Mouse (Mus musculus): ENCODE data around the gene Wdr74. TPM values are rescaled to one million over a fixed set of nuclear protein-coding genes. Genes with fewer than 3 reads are reported as not detected.

Gene Wdr74
- total and polyA plus RNA-seq, 3 experiments, result 208 to 803 (median 208) TPM

- DNase-seq (ENCODE audit: low read depth, low spot score), result peak; percentile 98
- peak; percentile 95 for TF ChIP-seq USF1 (IDR thresholded peaks at IDR 0.05; ENCODE audit: low read depth, low read length)
- 0 out of 2 replicates have a peak, but pooled peaks have one; percentile 27 for TF ChIP-seq ZNF384 (IDR thresholded peaks at IDR 0.05; ENCODE audit: low read depth, low read length)
- 0 out of 2 replicates have a peak, but pooled peaks have one; percentile 50 for TF ChIP-seq MAZ (IDR thresholded peaks at IDR 0.05; ENCODE audit: low read depth, low read length)
- TF ChIP-seq SIN3A (IDR thresholded peaks at IDR 0.05; ENCODE audit: low read length), result peak; percentile 94
- peak; percentile 91 for TF ChIP-seq MAX (IDR thresholded peaks at IDR 0.05; ENCODE audit: low read length)
- no peak for TF ChIP-seq ZC3H11A (IDR thresholded peaks at IDR 0.05; ENCODE audit: low read depth, low read length)
- TF ChIP-seq NELFE (IDR thresholded peaks at IDR 0.05; ENCODE audit: low read depth, low read length), result peak; percentile 67
- TF ChIP-seq MEF2A (IDR thresholded peaks at IDR 0.05; ENCODE audit: extremely low read depth, insufficient replicate concordance, low read depth, low read length, poor library complexity, severe bottlenecking), result no peak
- no peak for TF ChIP-seq TAL1 (IDR thresholded peaks at IDR 0.05; ENCODE audit: low read length)
- peak; percentile 79 to 93 for TF ChIP-seq USF2 (IDR thresholded peaks at IDR 0.05; ENCODE audit: borderline replicate concordance in 1 of 2, insufficient read depth in 1 of 2, low read depth in 1 of 2, low read length in 2 of 2)
- peak; percentile 65 to 80; a peak in 3 of 4 replicates for TF ChIP-seq POLR2A (IDR thresholded peaks at IDR 0.05; ENCODE audit: control insufficient read depth in 1 of 2, insufficient read depth in 1 of 2, low read depth in 1 of 2, low read length in 2 of 2, poor library complexity in 1 of 2)
- peak; percentile 93 for TF ChIP-seq MXI1 (IDR thresholded peaks at IDR 0.05; ENCODE audit: low read depth, low read length)
- TF ChIP-seq MYB (IDR thresholded peaks at IDR 0.05; ENCODE audit: low read depth, low read length), result no peak
- TF ChIP-seq UBTF (IDR thresholded peaks at IDR 0.05; ENCODE audit: borderline replicate concordance, insufficient read depth, low read depth, low read length), result no peak
- no peak; the same call in 1 of the 2 replicates for TF ChIP-seq E2F4 (IDR thresholded peaks at IDR 0.05; ENCODE audit: borderline replicate concordance, low read depth, low read length)
- TF ChIP-seq RCOR1 (IDR thresholded peaks at IDR 0.05; ENCODE audit: low read depth, low read length), result no peak
- TF ChIP-seq ZMIZ1 (IDR thresholded peaks at IDR 0.05; ENCODE audit: low read depth, low read length), result peak; percentile 82
- TF ChIP-seq TCF12 (IDR thresholded peaks at IDR 0.05; ENCODE audit: low read depth, low read length), result peak; percentile 38; the same call in 1 of the 2 replicates
- peak; percentile 97 for TF ChIP-seq BHLHE40 (IDR thresholded peaks at IDR 0.05; ENCODE audit: borderline replicate concordance, low read depth, low read length)
- peak; percentile 98 for TF ChIP-seq TBP (IDR thresholded peaks at IDR 0.05; ENCODE audit: low read depth, low read length)
- TF ChIP-seq HCFC1 (IDR thresholded peaks at IDR 0.05; ENCODE audit: low read depth, low read length), result peak; percentile 81
- TF ChIP-seq ELF1 (IDR thresholded peaks at IDR 0.05; ENCODE audit: low read depth, low read length), result 0 out of 2 replicates have a peak, but pooled peaks have one; percentile 16
- TF ChIP-seq POLR2AphosphoS2 (IDR thresholded peaks at IDR 0.05; ENCODE audit: low read length), result peak; percentile 53; the same call in 1 of the 2 replicates
- peak; percentile 75 for TF ChIP-seq MYC (IDR thresholded peaks at IDR 0.05; ENCODE audit: low read depth, low read length)
- TF ChIP-seq NRF1 (IDR thresholded peaks at IDR 0.05; ENCODE audit: insufficient read depth, low read depth, low read length, poor library complexity, severe bottlenecking), result no peak
- no peaks in the 10 kb centered on the region for H3K27me3 ChIP-seq (ENCODE audit: control insufficient read depth in 1 of 2, insufficient read depth in 2 of 2, low read length in 2 of 2)
- no peaks in the 10 kb centered on the region for H3K9me3 ChIP-seq (replicated peaks; ENCODE audit: insufficient read depth, low read length)
- H3K4me3 ChIP-seq (ENCODE audit: control insufficient read depth in 1 of 2, insufficient read depth in 1 of 2, low read depth in 2 of 2, low read length in 2 of 2), result peak within 1 kb of the TSS; percentile 72 to 73
- H3K9ac ChIP-seq (ENCODE audit: control insufficient read depth, low read depth, low read length, poor library complexity, severe bottlenecking), result peak within 1 kb of the TSS; percentile 72
- H3K79me2 ChIP-seq (ENCODE audit: control insufficient read depth, insufficient read depth, low read length, poor library complexity), result no peaks in the 10 kb centered on the region; the same call in 1 of the 2 replicates
- H3K27ac ChIP-seq (ENCODE audit: control insufficient read depth, low read depth, low read length), result peak within 1 kb of the TSS; percentile 31
- H3K4me1 ChIP-seq (ENCODE audit: control insufficient read depth in 1 of 2, insufficient read depth in 2 of 2, low read length in 2 of 2), result peaks cover 3 to 7% of the 10 kb centered on the region in 2 experiments; a peak in 1 of 4 replicates
- H3K36me3 ChIP-seq (ENCODE audit: control insufficient read depth in 1 of 2, insufficient read depth in 2 of 2, low read length in 2 of 2), result peaks cover 0 to 4% of the 10 kb centered on the region in 2 experiments; a peak in 1 of 4 replicates
Observed at GRCm38 (mm10) chr19:8786008-8786781, 50.6 kb downstream of the Wdr74 start, which contains the start of gene Taf6l. Gene Taf6l, minus strand, starts transcription at chr19:8786417.
